Mouse (Mus musculus) 3134 (cell line): Measurements from ENCODE around the gene Gatc.
"Not testable (repeated sequence)": the region's sequence is repeated elsewhere in the genome, so short reads cannot be mapped to it uniquely, and the experiment has no call there.

ENCODE experiments used
- DNase-seq: peaks from one replicate; pipeline ENCODE4 v3.0.0-alpha.2; 2011; ENCODE audit warnings: low spot score; ENCODE audit not compliant: insufficient read length; ENCODE audit errors: extremely low read depth

The Gatc gene

DNA sequence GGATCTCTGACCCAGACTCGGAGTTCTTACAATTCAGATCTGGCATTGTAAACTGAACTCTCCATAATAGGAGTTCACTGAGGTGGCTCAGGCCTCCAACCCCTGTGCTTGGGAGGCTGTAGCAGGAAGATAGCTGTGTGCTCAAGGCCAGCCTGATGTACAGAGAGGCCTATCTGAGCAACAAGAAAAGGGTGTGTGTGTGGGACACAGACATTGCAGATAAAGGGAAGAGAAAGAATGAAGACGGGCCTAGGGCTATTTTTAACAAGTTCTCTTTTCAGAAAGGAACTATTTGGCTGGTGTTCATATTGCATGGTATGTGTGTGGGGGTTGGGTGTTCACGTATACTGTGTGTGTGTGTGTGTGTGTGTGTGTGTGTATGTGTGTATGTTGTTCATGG, 7.4 kb downstream of the Gatc start:
- DNase-seq, result no peak

- no peak for DNase-seq
Measured at GRCm38 (mm10) chr5:115330955-115331354, 10.0 kb downstream of the Gatc start.

DNA sequence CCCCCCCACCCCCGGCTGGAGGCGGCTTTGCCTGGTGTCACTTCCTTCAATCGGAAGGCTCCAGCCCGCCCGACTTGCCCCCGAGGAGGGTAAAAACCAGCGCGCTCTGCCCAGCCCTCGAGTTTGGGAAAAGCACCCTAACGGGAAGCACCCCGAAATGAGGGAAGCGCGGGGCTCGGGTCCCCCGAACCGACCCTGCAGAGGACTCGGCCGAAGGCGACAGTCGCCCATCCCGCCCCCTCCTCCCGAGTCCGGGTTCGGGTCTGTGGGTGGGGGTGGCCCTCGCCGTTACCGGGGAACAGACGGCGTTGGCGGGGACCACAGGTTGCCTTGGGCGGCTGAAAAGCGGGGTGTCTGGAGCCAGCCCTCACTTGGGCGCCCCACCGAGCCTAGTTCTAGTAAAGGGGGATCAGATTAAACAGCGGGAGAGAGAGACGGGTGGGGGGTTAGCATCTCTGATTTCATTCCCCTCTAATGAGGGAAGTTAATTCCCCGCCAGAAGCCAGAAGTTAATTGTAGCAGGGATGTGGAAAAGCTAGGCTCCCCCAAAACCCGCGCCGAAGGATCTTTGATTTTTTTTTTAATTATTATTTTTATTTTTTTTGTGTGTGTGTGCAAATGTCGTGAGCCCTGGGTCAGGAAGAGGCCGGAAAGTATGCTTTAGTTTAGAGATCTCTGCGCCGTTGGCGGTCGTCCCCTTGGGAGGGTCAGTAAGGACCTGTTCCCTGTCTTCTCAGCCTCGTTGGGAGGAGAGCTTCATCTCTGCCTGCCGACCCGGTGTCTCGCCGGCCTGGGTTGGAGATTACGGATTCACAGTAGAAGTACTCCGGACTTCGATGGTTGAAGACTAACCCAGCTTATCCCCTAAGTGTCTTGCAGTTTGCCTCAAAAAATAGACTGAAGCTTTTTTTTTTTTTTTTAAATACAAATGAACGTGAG, 13.1 kb downstream of the Gatc start:
- peak; percentile 22 for DNase-seq

DNA sequence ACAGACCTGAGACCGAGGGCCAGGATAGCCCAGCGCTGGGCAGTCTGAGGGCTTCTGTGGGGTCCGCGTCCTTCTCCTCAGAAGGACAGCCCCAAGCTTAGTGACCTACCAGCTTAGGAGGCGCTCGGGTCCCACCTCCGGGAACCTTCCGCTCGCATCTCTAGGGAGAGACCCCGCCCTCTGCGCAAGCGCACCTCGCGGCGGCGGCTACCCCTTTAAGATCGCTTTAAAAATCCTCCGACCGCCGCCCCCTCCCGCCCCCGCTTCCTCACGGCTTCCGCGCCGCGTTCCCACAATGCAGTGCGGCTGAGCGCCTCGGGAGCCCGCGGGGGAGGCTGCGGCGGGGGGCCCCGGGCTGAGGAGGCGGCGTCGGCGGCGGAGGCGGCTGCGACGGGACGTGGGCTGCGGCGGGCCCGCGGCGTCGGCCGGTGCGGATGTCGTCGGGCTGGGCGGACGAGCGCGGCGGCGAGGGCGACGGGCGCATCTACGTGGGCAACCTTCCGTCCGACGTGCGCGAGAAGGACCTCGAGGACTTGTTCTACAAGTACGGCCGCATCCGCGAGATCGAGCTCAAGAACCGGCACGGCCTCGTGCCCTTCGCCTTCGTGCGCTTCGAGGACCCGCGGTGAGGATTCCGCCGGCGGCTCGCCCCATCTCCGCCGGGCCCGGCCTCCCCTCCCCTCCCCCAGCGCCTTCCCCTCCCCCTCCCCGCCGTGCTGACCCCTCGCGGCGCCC, 13.9 kb downstream of the Gatc start, which contains the start of gene Srsf9:
Gene Srsf9, plus strand, starts transcription at position 303 of the 735 bp plus-strand sequence.
- DNase-seq, result peak; percentile 92

- DNase-seq, result no peak
Measured at GRCm38 (mm10) chr5:115326256-115326831, 14.6 kb downstream of the Gatc start.

- peak; percentile 86 for DNase-seq
Measured at GRCm38 (mm10) chr5:115319004-115319940, 21.7 kb downstream of the Gatc start.

GRCm38 (mm10) chr5:115317645-115318328, 23.2 kb downstream of the Gatc start:
- no peak for DNase-seq

DNA sequence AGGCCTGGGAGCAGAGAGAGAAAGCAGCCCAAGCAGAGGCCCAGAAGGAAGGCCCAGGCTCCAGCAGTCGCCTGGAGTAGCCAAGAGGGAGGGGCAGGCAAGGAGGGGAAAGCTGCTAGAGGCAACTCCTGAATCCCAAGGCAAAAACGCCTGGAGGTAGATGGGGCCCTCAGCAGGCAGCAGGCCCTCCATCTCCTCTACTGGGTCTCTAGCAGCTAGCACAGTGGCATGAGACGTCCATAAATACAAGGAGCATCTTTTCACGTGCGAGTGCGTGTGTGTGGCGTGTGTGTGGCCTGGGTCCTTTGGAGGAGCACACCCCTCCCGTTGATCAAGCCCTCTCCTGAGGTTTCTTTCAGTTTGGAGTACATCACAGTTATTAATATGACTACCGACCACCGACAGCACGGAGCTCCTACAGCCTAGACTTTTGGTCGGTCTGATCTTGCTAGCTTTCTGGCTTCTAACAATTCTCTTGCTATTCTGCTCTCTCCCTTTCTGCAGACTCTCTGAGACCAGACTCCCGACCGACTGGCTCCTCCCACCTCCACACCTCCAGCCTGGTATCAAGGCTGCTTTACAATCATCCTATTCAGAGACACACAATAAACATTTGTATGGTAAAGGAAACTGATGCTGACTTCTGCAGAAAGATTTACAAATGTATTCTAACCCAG, 23.9 kb downstream of the Gatc start:
- DNase-seq, result no peak

DNA sequence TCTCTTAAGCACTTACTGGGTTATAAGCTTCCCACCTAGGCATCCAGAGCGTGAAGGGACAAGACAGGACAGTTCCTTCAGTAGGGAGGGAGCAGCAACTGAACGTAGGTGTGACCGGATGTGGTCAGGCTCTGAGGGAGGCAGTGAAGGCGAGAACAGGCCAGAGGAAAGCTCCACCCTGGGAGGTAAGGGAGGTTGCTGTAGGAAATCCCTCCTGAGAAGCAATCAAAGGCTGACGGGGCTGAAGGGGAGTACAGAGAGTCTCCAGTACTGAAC, 27.4 kb downstream of the Gatc start:
- no peak for DNase-seq

DNA sequence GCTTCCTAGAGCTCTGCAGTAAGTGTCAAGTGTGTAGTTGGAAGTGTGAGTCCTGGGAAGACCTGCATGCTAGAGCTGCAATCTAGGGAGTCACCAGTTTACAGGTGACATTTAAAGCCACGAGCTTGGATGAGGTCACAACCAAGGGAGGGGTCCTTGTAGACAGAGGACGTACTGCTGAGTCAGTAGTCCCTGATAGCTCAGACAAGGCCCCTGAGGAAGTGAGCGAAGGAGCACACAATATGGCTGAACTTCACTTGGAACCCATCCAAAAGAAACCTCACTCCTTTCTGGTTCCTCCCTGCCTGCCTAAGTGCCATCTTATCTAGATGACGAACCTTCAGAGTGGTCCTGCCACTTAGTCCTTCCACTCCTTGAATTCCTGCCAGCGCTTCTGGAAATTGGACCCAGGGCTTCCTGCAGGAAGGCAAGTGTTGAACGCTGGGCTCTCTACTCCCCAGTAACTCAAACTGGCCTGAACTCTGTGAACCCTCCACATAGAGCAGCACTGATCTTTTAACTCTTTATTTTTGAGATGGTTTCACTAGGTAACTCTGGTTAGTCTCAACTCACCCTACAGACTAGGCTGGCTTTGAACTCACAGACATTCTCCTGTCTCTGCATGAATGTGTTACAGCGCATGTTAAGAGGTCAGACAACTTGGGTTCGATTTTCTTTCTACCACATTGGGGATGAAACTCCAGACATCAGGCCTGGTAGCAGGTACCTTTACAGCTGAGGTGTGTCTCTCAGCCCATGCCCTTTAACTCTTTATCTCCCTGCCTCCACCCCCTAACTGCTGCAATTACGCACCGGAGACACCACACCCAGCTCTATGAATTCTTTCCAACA, 27.9 kb downstream of the Gatc start:
- no peak for DNase-seq

DNA sequence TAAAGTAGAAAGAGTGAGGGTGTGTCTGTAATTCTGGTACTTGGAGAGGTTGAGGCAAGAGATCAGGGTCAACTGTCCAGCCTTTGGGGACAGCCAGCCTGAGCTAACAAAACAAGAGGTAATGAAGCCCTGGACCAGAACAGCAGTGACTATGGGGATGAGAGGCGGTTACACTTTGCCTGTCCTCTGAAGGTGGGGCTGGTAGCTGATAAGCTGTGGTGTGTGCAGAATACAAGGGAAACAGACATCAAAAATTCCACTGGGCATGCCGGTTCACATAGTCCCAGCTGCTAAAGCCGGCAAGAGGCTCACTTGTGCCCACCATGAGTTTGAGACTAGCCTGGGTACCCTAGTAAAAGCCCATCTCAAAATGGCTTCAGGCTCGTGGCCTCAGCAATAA, 28.6 kb downstream of the Gatc start:
- no peak for DNase-seq

DNA sequence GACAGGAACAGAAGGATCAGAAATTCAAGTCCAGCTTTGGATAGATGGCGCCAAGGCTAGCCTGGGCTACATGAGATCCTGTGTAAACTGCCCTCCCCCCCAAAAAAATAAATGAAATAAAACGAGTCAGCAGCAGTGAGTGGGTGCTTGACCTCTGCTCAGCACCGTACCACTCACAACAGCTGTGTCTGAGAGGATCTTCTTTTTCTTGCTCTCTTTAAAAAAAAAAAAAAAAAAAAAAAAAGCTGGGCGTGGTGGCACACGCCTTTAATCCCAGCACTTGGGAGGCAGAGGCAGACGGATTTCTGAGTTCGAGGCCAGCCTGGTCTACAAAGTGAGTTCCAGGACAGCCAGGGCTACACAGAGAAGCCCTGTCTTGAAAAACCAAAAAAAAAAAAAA, 38.8 kb downstream of the Gatc start:
- not testable (repeated sequence) for DNase-seq

DNA sequence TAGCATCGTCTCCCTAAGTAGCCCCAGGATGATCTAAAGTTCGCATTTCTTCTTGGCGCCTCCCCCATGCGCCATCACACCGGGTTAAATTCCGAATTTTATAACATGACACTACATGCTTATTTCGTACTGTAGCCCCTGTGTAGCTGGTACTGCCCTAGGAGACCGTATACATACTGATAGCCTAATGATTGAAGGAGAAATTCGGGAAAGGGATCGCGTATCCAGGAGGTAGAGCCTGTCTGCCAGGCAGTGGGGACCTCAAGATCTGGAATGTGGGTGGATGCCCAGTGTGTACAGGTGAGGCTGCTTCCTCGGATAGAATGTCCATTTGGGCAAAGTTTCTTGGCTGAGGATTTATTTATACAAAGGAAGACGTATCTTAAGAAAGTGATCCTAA, 39.4 kb downstream of the Gatc start:
- no peak for DNase-seq

DNA sequence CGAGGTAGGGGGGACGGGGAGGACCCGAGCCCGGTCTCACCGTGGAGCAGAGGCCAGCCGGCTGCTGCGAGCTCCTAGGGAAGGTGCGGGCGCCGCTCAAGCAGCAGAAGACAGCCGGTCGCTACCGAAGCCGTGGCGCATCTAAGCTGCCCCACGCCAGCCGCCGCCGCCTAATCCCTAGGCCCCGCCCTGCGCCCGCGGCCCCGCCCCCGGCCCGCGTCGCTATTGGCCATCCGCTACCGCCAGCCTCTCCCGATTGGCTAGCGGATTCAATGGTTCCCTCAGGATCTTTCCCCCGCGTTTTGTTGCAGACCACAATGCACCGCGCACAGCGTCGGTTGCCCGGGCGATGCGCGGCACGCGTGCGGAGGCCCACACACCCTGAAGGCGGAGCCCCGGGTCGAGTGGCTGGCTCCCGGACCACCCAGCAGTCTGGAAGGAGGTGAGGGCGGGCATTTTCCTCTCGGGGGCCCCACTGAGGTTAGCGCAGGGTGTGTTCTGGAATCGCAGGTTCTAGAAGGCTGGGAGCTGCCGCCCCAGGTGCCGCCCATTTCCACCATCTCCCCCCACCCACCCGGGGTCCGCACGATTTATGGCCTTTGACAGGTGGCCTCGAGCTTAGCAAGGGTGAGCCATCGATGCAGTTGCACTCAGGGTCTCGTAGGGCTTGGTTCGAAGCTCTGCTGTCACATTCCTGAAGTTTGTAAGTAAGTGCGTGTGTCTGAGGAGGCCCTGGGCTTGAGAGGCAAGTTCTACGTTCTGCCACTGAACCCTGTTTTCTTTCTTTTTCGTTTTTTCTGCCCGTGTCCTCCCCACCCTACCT, 40.0 kb downstream of the Gatc start, which contains the start of gene Dynll1:
Gene Dynll1, minus strand, starts transcription at position 208 of the 823 bp plus-strand sequence.
- peak; percentile 97 for DNase-seq

- peak; percentile 71 for DNase-seq
Measured at GRCm38 (mm10) chr5:115300035-115300744, 40.8 kb downstream of the Gatc start.

GRCm38 (mm10) chr5:115296347-115296746, 44.6 kb downstream of the Gatc start:
- DNase-seq, result no peak

DNA sequence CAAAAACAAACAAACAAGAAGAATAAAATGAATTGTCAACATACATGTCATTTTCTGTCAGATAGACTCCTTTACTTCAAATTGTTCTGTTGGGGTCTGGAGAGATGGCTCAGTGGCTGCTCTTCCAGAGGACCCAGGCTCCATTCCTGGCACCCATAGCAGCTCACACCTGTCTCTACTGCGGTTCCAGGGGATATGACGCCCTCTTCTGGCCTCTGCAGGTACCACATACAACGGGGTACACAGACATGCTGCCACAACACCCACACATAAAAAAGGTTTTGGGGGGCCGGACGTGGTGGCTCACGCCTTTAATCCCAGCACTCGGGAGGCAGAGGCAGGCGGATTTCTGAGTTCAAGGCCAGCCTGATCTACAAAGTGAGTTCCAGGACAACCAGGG, 46.8 kb downstream of the Gatc start:
- no peak for DNase-seq
